Mouse (Mus musculus) liver, embryonic 12.5 days (tissue): Measurements from ENCODE around the gene Sde2. TPM values are rescaled to one million over a fixed set of nuclear protein-coding genes. Genes with fewer than 3 reads are reported as not detected.
"Not testable (repeated sequence)": the region's sequence is repeated elsewhere in the genome, so short reads cannot be mapped to it uniquely, and the experiment has no call there.

ENCODE experiments used
- ATAC-seq: fragments of 200-750 bp; cut with Nextera tagmentation; 2 replicates; pipeline ENCODE4 v1.8.0; 2017; ENCODE audit warnings: moderate number of reproducible peaks, mild to moderate bottlenecking, moderate library complexity
- H3K27ac ChIP-seq: fragments of 300-500 bp; sonication (generic); 2 replicates; pipeline ENCODE4 v1.5.1; 2016; ENCODE audit warnings: mild to moderate bottlenecking
- H3K27me3 ChIP-seq: fragments of 300-500 bp; sonication (generic); replicated peaks from 2 replicates; pipeline ENCODE4 v1.6.1; 2016; ENCODE audit warnings: mild to moderate bottlenecking, moderate library complexity
- H3K36me3 ChIP-seq: fragments of 300-500 bp; sonication (generic); 2 replicates; pipeline ENCODE4 v1.6.1; 2016; ENCODE audit warnings: mild to moderate bottlenecking, moderate library complexity
- H3K4me1 ChIP-seq: fragments of 300-500 bp; sonication (generic); 2 replicates; pipeline ENCODE4 v1.6.1; 2016
- H3K4me2 ChIP-seq: fragments of 300-500 bp; sonication (generic); 2 replicates; pipeline ENCODE4 v1.6.1; 2016; ENCODE audit warnings: mild to moderate bottlenecking, moderate library complexity
- H3K4me3 ChIP-seq: fragments of 300-500 bp; sonication (generic); 2 replicates; pipeline ENCODE4 v1.5.1; 2016; ENCODE audit warnings: mild to moderate bottlenecking, moderate library complexity
- H3K9ac ChIP-seq: fragments of 300-500 bp; sonication (generic); 2 replicates; pipeline ENCODE4 v1.6.1; 2016; ENCODE audit warnings: mild to moderate bottlenecking, moderate library complexity
- H3K9me3 ChIP-seq: fragments of 300-500 bp; sonication (generic); replicated peaks from 2 replicates; pipeline ENCODE4 v1.6.1; 2016; ENCODE audit warnings: mild to moderate bottlenecking, moderate library complexity
- WGBS: fragments of 180-500 bp; shearing (Covaris S2); methylation state at CpG from one replicate; pipeline ENCODE4 v1.1.7; 2016; ENCODE audit not compliant: insufficient replicate concordance; 5-methylcytosine and 5-hydroxymethylcytosine counted together
- polyA plus RNA-seq: library from polyadenylated mRNA; unstranded; fragments of >200 nt; fragmentation: Nextera tagmentation; extraction: Ambion mirVana; gene quantifications from 2 replicates; pipeline ENCODE4 v1.2.1, GENCODE M21; 2016

The Sde2 gene
- polyA plus RNA-seq, 1 experiment from 2014 or later = 39.2 TPM

- Histone ChIP-seq H3K9ac (no peak within 1 kb of the TSS), H3K4me3 (no peak within 1 kb of the TSS), H3K9me3 (no peaks in the 10 kb centered on the region), H3K27me3 (peaks cover 67% of the 10 kb centered on the region), H3K4me1 (peaks cover 15% of the 10 kb centered on the region; the same call in 1 of the 2 replicates), H3K4me2 (no peak within 1 kb of the TSS), H3K36me3 (no peaks in the 10 kb centered on the region), H3K27ac (no peak within 1 kb of the TSS)
- WGBS = 44% methylated on average over 10 of the region's 10 CpGs
- no peak for ATAC-seq
These were observed 41.9 kb downstream of the Sde2 start, which contains the start of gene Lefty2 for GRCm38 (mm10) chr1:180892808-180893207. Gene Lefty2, plus strand, starts transcription at chr1:180893108.

- H3K4me1 ChIP-seq, H3K9me3 ChIP-seq, H3K36me3 ChIP-seq, H3K9ac ChIP-seq, H3K4me3 ChIP-seq, H3K27ac ChIP-seq: not testable (repeated sequence)
- 10% methylated on average over 51 of the region's 51 CpGs for whole genome bisulfite sequencing
- ATAC-seq = 0 out of 2 replicates have a peak, but pooled peaks have one; percentile 18
- peak overlapping the region; percentile 10 for H3K4me2 ChIP-seq
- H3K27me3 ChIP-seq = peaks cover 52% of the 10 kb centered on the region
These were observed 43.4 kb downstream of the Sde2 start for GRCm38 (mm10) chr1:180894088-180894987.

DNA sequence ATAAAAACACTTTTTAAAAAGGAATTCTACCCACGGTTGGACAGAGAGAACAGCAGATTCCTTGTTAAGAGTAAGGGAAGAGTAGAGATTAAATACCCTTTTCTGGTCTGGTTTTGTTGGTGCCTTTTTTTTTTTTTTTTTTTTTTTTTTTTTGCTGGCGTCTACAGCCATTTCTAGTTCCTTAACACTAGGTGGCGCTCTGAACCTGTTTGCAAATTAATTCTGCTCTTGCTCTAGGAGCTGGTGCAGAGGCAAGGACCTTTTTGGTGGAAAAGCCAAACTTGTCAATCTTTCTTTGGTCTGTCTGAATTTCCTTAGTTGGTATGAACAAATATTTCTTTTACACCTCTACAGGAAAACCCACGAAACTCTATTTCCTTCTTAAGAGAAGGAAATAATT lies 50.2 kb downstream of the Sde2 start:
- H3K4me2 ChIP-seq = no peak overlapping the region
- peaks cover 39% of the 10 kb centered on the region for H3K4me1 ChIP-seq
- H3K27me3 ChIP-seq = no peaks in the 10 kb centered on the region
- H3K9me3 ChIP-seq = no peaks in the 10 kb centered on the region
- H3K9ac ChIP-seq = no peak overlapping the region
- H3K27ac ChIP-seq = no peak overlapping the region
- ATAC-seq = no peak
- peaks cover 9% of the 10 kb centered on the region for H3K36me3 ChIP-seq
- 2% methylated on average over 4 of the region's 4 CpGs for WGBS
- H3K4me3 ChIP-seq = no peak overlapping the region

DNA sequence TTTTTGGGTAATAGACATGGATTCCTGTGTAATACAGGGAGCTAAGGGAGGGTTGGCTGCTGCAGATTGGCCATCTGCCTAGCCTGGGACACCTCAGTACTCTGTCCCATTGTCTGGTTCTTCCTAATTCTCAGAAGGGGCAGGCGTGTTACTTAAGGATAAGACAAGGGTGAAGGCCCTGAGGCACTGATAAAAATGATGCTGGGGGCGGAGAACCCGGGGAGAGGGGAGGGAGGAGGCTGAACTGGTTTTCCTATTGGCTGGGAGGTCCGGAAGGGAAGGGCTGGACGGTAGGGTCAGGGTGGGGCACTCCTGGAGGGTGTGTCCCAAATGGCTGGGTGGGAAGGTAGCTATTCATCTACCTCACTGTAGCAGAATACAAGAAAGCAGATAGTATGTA lies 52.0 kb downstream of the Sde2 start:
- H3K9me3 ChIP-seq = no peaks in the 10 kb centered on the region
- peak; percentile 94 for ATAC-seq
- peak overlapping the region; percentile 81 for H3K4me2 ChIP-seq
- peak overlapping the region; percentile 93 for H3K4me3 ChIP-seq
- H3K36me3 ChIP-seq = peaks cover 27% of the 10 kb centered on the region
- no peaks in the 10 kb centered on the region for H3K27me3 ChIP-seq
- H3K4me1 ChIP-seq = peaks cover 57% of the 10 kb centered on the region
- 9% methylated on average over 5 of the region's 5 CpGs for WGBS
- H3K27ac ChIP-seq = peak overlapping the region; percentile 97
- H3K9ac ChIP-seq = no peak overlapping the region; the same call in 1 of the 2 replicates

DNA sequence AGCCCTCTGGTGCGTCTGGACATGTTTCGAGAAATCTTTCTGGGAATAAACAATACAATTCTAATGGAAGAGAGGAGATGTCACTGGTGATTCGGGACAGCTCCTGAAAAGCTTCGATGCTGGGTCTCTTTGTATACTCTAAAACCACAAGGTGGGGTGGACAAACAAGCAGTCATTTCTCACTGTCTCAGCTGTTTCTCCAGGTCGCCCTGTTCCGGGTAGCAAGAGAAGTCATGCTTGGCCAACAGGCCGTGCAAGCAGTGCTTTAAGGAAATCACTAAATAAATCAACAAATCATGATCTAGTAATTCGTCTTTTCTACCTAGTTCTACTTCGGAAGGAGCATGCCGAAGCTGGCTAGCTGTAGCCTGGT lies 52.7 kb downstream of the Sde2 start:
- ATAC-seq = no peak
- Histone ChIP-seq H3K4me2 (peak overlapping the region; percentile 81), H3K4me3 (peak overlapping the region; percentile 93), H3K9ac (peak overlapping the region; percentile 95), H3K27me3 (no peaks in the 10 kb centered on the region), H3K27ac (peak overlapping the region; percentile 97), H3K9me3 (no peaks in the 10 kb centered on the region), H3K4me1 (peaks cover 65% of the 10 kb centered on the region), H3K36me3 (peaks cover 34% of the 10 kb centered on the region)
- WGBS = 24% methylated on average over 10 of the region's 10 CpGs

DNA sequence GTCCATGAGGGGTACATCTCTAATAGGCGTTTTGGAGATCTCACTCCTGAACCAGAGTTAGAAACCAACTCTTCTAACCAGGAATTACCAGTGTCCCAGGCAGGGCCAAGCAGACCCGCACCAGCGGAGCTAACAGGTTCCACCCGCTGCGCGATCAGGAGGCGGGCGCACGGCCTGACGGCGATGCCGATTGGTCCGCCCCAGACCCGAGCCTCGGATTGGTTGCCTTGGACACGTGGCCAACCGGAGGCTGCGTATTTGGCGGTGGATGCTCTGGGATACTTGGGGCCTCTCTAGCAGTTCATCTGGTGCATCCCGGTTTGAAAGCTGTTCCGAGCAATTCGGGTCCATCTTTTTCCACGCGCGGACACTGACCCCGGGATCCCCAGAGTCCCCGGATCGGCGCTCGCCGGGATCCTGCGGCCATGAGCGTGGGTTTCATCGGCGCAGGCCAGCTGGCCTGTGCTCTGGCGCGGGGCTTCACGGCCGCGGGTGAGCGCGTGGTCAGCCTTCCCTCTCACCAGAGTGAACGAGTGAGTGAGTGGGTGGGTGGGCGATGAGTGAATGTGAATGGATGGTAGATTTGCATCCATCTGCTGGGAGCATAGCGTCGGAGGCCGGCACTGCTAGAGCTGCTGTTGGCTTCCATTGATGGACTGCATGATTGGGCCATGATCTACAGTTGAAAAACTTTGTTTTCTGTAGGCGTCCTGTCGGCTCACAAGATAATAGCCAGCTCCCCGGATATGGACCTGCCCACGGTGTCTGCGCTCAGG lies 53.3 kb downstream of the Sde2 start, which contains the start of gene Pycr2:
Pycr2 (plus strand) TSS at position 255 of the 776 bp plus-strand sequence.
- WGBS = under 1% methylated on average over 52 of the region's 52 CpGs
- Histone ChIP-seq H3K4me1 (peaks cover 70% of the 10 kb centered on the region), H3K9ac (peak within 1 kb of the TSS; percentile 95), H3K36me3 (peaks cover 40% of the 10 kb centered on the region), H3K27ac (peak within 1 kb of the TSS; percentile 97), H3K27me3 (no peaks in the 10 kb centered on the region), H3K4me3 (peak within 1 kb of the TSS; percentile 93), H3K4me2 (peak within 1 kb of the TSS; percentile 81), H3K9me3 (no peaks in the 10 kb centered on the region)
- peak; percentile 81 for ATAC-seq

DNA sequence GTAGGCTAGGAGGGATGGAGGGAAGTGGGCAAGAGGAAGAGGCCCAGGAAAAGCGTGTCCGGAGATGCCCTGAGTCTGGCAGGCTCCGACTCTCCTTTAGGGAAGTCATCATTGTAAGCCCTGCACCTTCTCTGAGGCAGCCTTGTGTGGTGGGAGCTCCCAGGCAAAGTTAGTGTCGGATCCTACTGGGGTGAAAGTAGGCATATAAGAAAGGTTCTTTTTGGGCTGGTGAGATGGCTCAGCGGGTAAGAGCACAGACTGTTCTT lies 53.8 kb downstream of the Sde2 start:
- H3K27ac ChIP-seq = peak overlapping the region; percentile 97
- peak overlapping the region; percentile 81 for H3K4me2 ChIP-seq
- no peak for ATAC-seq
- 2% methylated on average over 5 of the region's 5 CpGs for WGBS
- peaks cover 45% of the 10 kb centered on the region for H3K36me3 ChIP-seq
- no peaks in the 10 kb centered on the region for H3K9me3 ChIP-seq
- peaks cover 76% of the 10 kb centered on the region for H3K4me1 ChIP-seq
- H3K4me3 ChIP-seq = peak overlapping the region; percentile 93
- no peaks in the 10 kb centered on the region for H3K27me3 ChIP-seq
- H3K9ac ChIP-seq = peak overlapping the region; percentile 95

DNA sequence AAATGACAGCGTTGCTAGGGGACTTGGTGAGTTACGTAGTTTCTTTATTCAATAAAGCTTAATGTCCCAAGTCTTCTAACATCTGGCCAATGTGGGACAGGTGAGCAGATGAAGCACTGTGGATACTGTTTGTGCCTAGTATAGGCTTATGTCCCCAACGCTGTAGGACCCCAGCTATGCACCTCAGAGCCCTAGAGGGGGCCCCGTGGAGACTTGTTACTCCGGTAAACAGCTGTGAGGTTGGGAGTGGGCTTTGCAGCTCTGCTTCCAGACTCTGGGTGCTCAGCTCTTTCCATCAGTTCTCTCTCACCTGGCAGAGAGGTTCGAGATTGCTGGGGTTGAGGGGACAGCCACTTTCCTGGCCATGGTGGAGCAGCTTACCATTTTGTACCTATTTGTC lies 54.4 kb downstream of the Sde2 start:
- H3K9ac ChIP-seq = peak overlapping the region; percentile 95
- H3K4me3 ChIP-seq = peak overlapping the region; percentile 93
- ATAC-seq = no peak
- H3K27me3 ChIP-seq = no peaks in the 10 kb centered on the region
- peaks cover 76% of the 10 kb centered on the region for H3K4me1 ChIP-seq
- peak overlapping the region; percentile 97 for H3K27ac ChIP-seq
- H3K9me3 ChIP-seq = no peaks in the 10 kb centered on the region
- WGBS = 58% methylated on average over 6 of the region's 6 CpGs
- peak overlapping the region; percentile 81 for H3K4me2 ChIP-seq
- peaks cover 46% of the 10 kb centered on the region for H3K36me3 ChIP-seq

DNA sequence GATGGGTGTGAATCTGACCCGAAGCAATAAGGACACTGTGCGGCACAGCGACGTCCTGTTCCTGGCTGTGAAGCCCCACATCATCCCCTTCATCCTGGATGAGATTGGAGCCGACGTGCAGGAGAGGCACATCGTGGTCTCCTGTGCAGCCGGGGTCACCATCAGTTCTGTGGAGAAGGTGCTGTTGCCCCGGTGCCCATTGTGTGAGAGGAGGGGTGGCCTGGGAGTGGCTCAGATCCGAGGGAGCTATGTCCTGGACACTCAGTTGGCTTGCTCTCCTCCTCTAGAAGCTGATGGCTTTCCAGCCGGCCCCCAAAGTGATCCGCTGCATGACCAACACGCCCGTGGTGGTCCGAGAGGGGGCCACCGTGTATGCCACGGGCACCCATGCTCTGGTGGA lies 54.9 kb downstream of the Sde2 start:
- no peak for ATAC-seq
- H3K27me3 ChIP-seq = no peaks in the 10 kb centered on the region
- H3K36me3 ChIP-seq = peaks cover 46% of the 10 kb centered on the region
- peak overlapping the region; percentile 81 for H3K4me2 ChIP-seq
- H3K9ac ChIP-seq = peak overlapping the region; percentile 95
- peak overlapping the region; percentile 93 for H3K4me3 ChIP-seq
- H3K27ac ChIP-seq = peak overlapping the region; percentile 97
- 92% methylated on average over 17 of the region's 17 CpGs for WGBS
- no peaks in the 10 kb centered on the region for H3K9me3 ChIP-seq
- H3K4me1 ChIP-seq = peaks cover 78% of the 10 kb centered on the region

DNA sequence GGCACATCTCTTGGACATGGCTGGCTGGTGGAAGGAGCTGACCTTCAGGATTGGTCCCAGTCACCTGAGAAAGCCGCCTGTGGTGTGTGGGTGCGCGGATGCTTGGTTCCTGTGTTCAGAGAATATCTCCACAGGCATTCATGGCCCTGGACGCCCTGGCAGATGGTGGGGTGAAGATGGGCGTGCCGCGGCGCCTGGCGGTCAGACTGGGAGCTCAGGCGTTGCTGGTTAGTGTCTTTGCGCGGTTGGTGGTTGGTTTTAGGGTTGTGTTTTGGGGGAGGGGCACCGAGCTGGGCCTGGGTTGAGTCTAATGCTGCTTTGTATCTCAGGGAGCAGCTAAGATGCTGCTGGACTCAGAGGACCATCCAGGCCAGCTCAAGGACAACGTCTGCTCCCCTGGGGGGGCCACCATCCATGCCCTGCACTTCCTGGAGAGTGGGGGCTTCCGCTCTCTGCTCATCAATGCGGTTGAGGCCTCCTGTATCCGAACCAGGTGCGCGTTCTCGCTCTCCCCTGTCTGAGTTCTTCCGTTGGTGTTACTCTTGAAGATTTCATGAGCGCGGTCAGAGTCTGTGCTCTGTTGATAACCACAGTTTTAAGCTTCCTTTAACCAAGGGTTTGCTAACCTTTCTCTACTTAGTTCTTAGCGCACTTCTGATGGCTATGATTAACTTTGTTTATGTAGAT lies 55.7 kb downstream of the Sde2 start:
- Histone ChIP-seq H3K4me1 (peaks cover 80% of the 10 kb centered on the region), H3K4me3 (peak overlapping the region; percentile 93), H3K36me3 (peaks cover 46% of the 10 kb centered on the region), H3K27me3 (no peaks in the 10 kb centered on the region), H3K27ac (peak overlapping the region; percentile 97), H3K4me2 (peak overlapping the region; percentile 81), H3K9ac (peak overlapping the region; percentile 95), H3K9me3 (no peaks in the 10 kb centered on the region)
- 80% methylated on average over 24 of the region's 24 CpGs for WGBS
- ATAC-seq = no peak

- peak overlapping the region; percentile 24; the same call in 1 of the 2 replicates for H3K4me3 ChIP-seq
- H3K27ac ChIP-seq = peak overlapping the region; percentile 66
- H3K27me3 ChIP-seq = no peaks in the 10 kb centered on the region
- peaks cover 37% of the 10 kb centered on the region for H3K36me3 ChIP-seq
- H3K4me2 ChIP-seq = peak overlapping the region; percentile 64
- H3K9me3 ChIP-seq = no peaks in the 10 kb centered on the region
- H3K9ac ChIP-seq = peak overlapping the region; percentile 60; the same call in 1 of the 2 replicates
- no peak for ATAC-seq
- 44% methylated on average over 8 of the region's 8 CpGs for WGBS
- H3K4me1 ChIP-seq = peaks cover 74% of the 10 kb centered on the region
These were observed 60.2 kb downstream of the Sde2 start for GRCm38 (mm10) chr1:180911138-180911537.
